Mouse (Mus musculus): ENCODE measurements around the gene Lct. TPM values are rescaled to one million over a fixed set of nuclear protein-coding genes. Genes with fewer than 3 reads are reported as not detected.
"Not testable (repeated sequence)": the region's sequence is repeated elsewhere in the genome, so short reads cannot be mapped to it uniquely, and the experiment has no call there.

Gene Lct
- polyA plus RNA-seq, 1 experiment from 2014 or later, result 0.37 TPM

DNA sequence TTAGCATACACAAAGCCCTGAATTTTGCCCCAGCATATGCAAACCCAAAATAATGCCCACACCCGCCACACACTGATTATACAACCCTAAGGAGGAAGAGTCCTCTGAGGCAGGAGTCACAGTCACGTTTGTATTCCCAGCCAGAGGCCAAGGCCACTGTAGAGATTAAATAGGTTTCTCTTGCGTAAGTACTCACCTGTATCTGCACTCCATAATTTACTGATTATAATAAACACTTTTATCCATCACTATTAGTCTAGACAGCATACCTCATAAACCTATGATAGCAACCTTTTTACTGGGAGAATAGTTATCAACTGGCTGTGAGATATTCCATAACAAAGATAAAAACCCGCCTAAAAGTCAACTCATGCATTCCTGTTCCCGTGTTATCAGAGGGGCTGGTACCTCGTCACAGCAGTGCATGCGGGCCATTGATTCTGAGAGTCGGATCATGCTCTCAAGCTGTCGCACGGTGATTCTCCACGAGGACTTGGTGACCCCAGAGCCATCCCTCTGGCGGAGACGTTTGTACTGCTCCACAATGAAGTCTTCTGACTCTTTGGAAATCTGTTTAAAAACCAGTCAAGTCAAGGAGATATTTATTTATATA, 9.7 kb upstream of the Lct start:
- no peak for ATAC-seq (ENCODE audit: low FRiP score)

DNA sequence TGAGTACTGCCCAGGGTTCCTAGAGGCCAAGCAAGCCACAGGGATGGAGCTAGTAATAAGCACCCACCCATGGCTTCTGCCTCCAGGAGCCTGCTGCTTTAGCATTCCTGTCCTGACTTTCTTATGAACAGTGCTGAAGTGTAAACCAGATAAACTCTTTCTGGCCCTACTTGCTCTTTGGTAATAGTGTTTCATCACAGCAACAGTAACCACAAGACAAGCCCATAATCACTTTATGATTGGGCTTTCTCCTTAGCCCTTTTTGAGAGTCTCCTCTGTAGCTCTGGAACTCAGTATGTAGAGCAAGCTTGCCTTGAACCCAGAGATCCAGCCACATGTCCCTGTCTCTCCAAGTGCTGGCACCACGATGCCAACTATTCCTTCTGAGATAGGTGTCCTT, 2.2 kb upstream of the Lct start:
- H3K9ac ChIP-seq, result no peak overlapping the region
- no peaks in the 10 kb centered on the region for H3K4me1 ChIP-seq
- H3K4me3 ChIP-seq, result no peak overlapping the region
- no peak for ATAC-seq (ENCODE audit: low FRiP score)
- no peaks in the 10 kb centered on the region for H3K27me3 ChIP-seq
- WGBS, result 88% methylated on average over 1 of the region's 1 CpGs
- no peaks in the 10 kb centered on the region for H3K9me3 ChIP-seq (replicated peaks)
- peaks cover 66% of the 10 kb centered on the region for H3K36me3 ChIP-seq
- no peak overlapping the region for H3K4me2 ChIP-seq (replicated peaks)
- no peak overlapping the region for H3K27ac ChIP-seq

More for the DNA sequence above, 9.7 kb upstream of the Lct start:
- no peaks in the 10 kb centered on the region for H3K27me3 ChIP-seq
- no peak overlapping the region for H3K9ac ChIP-seq
- H3K27ac ChIP-seq, result no peak overlapping the region
- no peaks in the 10 kb centered on the region for H3K4me1 ChIP-seq
- no peak overlapping the region for H3K4me2 ChIP-seq (replicated peaks)
- peaks cover 75% of the 10 kb centered on the region for H3K36me3 ChIP-seq
- H3K9me3 ChIP-seq (replicated peaks), result no peaks in the 10 kb centered on the region
- WGBS, result 91% methylated on average over 13 of the region's 13 CpGs
- H3K4me3 ChIP-seq, result no peak overlapping the region

DNA sequence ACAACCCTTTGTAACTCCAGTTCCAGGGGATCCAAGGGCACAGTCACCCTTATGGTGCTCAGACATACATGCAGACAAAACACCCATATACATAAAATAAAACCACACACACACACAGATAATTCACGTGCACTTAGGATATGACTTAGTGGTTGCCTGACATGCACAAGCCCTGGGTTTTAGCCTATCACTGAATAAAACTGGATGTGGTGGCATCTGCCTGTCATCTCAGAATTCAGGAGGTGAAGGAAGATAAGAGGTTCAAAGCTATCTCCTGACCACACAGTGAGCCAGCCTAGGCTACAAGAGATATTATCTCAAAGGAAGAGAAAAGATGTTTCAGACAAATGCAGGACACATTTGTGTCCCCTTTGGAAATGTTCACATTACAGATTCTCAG, 953 bp downstream of the Lct start:
- Histone ChIP-seq H3K4me3 (no peak overlapping the region), H3K4me2 (replicated peaks) (no peak overlapping the region), H3K27me3 (no peaks in the 10 kb centered on the region), H3K27ac (no peak overlapping the region), H3K9ac (no peak overlapping the region), H3K4me1 (no peaks in the 10 kb centered on the region), H3K9me3 (replicated peaks) (no peaks in the 10 kb centered on the region), H3K36me3 (peaks cover 42% of the 10 kb centered on the region)
- no peak for ATAC-seq (ENCODE audit: low FRiP score)
- 100% methylated on average over 1 of the region's 1 CpGs for WGBS

DNA sequence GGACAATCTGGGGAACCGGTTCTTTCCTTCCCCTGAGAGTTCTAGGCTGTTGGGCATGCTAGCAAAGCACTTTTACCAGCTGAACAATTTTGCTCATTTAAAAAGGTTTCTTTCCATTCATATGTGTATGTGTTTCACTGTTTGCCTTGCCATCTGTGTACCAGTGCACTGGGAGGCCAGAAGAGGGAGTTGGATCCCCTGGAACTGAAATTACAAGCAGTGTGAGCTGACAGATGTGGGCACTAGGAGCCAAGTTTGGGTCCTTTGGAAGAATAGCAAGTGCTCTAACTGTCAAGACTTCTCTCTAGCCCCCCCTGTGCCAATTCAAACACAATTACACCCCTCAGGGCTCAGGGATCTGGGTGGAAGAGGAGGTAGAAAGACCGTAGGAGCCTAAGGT, 3.3 kb downstream of the Lct start:
- Histone ChIP-seq H3K27ac (no peak overlapping the region), H3K4me1 (no peaks in the 10 kb centered on the region), H3K27me3 (no peaks in the 10 kb centered on the region), H3K36me3 (peaks cover 22% of the 10 kb centered on the region; the same call in 1 of the 2 replicates), H3K4me2 (replicated peaks) (no peak overlapping the region), H3K9ac (no peak overlapping the region), H3K4me3 (no peak overlapping the region), H3K9me3 (replicated peaks) (no peaks in the 10 kb centered on the region)
- no peak for ATAC-seq (ENCODE audit: low FRiP score)
- whole genome bisulfite sequencing, result 82% methylated on average over 2 of the region's 2 CpGs

DNA sequence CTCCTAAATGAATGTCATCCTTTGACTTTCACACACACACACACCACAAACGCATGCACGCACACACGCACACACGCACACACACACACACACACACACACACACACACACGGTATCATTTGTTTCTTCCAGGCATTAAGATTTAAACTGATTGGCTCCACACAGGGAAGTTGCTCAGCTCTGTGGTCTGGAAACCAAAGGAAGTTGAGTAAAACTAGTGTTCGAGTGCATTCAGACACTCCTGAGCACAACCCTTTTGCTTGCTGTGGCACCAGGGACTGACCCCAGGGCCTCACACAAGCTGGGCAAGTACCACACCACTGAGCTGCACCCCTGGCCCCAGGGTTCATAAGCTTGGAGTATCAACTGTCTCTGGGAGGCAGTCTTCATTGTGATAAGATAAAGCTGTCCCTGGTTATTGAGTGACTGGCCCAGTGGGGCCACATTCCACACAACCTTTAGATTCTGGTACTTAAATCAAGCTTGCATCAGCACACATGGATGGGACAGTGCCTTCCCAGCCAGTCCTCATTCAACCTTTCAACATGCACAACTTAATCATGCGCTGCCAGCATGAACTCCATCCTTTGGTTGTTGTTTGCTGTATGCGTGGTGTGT, 5.0 kb downstream of the Lct start:
- Histone ChIP-seq H3K4me2 (replicated peaks) (no peak overlapping the region), H3K9me3 (replicated peaks) (no peaks in the 10 kb centered on the region), H3K27me3 (no peaks in the 10 kb centered on the region), H3K4me1 (no peaks in the 10 kb centered on the region), H3K9ac (no peak overlapping the region), H3K36me3 (peaks cover 21% of the 10 kb centered on the region; the same call in 1 of the 2 replicates), H3K4me3 (no peak overlapping the region), H3K27ac (no peak overlapping the region)
- 88% methylated on average over 8 of the region's 8 CpGs for WGBS
- no peak for ATAC-seq (ENCODE audit: low FRiP score)

DNA sequence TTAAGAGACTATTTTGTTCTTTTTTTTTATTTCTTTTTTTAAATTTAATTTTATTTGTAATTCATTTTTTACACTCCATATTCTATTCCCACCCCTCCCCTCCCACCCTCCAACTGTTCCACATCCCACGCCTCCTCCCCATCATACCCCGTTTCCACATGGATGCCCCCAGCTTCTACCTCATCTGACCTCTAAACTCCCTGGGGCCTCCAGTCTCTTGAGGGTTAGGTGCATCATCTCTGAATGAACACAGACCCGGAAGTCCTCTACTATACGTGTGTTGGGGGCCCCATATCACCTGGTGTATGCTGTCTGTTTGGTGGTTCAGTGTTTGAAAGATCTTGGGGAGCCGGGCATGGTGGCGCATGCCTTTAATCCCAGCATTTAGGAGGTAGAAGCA, 8.9 kb downstream of the Lct start:
- H3K4me1 ChIP-seq; H3K27ac ChIP-seq; H3K27me3 ChIP-seq; H3K4me2 ChIP-seq (replicated peaks); H3K36me3 ChIP-seq; H3K4me3 ChIP-seq; H3K9me3 ChIP-seq (replicated peaks); ATAC-seq (ENCODE audit: low FRiP score); H3K9ac ChIP-seq: not testable (repeated sequence)
- WGBS, result 88% methylated on average over 6 of the region's 6 CpGs

DNA sequence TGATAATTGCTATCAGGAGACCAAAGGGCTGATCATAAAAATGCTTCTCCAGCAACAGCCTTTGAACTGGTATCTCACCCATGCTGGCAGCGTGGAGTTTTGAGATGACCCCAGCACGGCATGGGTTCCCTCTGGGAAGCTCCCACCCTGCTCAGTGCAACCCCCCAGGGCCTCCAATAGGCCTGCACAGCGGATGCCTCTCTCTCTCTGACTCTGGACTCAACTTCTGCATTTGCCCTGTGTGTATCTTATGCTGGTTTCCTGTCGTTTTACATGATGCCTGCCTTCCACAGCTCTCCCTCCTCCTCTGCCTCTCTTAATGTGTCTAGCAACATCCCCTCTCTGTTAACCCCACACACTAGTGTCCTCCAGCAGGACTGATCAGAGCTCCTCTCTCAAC, 13.5 kb downstream of the Lct start:
- Histone ChIP-seq H3K4me1 (no peaks in the 10 kb centered on the region), H3K4me3 (no peak overlapping the region), H3K36me3 (no peaks in the 10 kb centered on the region), H3K4me2 (replicated peaks) (no peak overlapping the region), H3K27ac (no peak overlapping the region), H3K9me3 (replicated peaks) (no peaks in the 10 kb centered on the region), H3K9ac (no peak overlapping the region), H3K27me3 (no peaks in the 10 kb centered on the region)
- ATAC-seq (ENCODE audit: low FRiP score), result no peak
- WGBS, result 82% methylated on average over 4 of the region's 4 CpGs

DNA sequence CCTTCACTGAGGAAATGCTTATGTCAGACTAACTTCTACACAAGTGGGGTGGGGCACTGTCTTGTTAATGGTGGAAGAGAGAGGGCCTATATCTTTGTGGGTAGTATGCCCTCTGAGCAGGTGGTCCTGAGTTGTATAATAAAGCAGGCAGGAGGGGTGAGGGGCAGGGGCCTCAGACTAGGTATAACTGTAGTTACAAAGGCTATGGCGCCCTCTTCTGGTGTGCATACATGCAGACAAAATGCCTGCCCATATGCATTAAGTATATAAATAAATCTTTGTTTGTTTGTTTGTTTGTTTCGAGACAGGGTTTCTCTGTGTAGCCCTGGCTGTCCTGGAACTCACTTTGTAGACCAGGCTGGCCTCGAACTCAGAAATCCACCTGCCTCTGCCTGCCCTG, 19.1 kb downstream of the Lct start:
- no peaks in the 10 kb centered on the region for H3K27me3 ChIP-seq
- no peak overlapping the region for H3K4me3 ChIP-seq
- no peak overlapping the region for H3K27ac ChIP-seq
- 77% methylated on average over 3 of the region's 3 CpGs for WGBS
- no peak overlapping the region for H3K9ac ChIP-seq
- no peaks in the 10 kb centered on the region for H3K9me3 ChIP-seq (replicated peaks)
- no peak overlapping the region for H3K4me2 ChIP-seq (replicated peaks)
- H3K4me1 ChIP-seq, result no peaks in the 10 kb centered on the region
- no peaks in the 10 kb centered on the region for H3K36me3 ChIP-seq
- ATAC-seq (ENCODE audit: low FRiP score), result no peak

DNA sequence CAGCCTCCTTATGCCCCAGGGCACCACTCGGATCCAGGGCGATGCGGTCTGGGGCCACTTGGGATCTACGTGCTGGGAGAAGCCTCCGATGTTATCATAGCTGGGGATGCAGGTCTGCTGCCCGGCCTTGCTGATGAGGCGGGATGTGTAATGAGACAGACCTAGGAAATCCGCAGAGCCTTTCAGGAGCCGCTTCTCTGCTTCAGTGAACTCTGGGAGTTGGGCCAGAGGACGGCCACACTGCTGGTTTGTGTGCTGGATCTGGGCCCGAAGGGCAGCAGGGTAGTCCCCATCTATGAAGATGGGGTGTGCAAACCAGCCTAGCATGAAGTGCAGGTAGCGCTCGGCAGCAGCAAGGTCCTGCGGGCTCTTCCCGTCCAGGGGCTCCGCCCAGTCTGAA, 24.2 kb downstream of the Lct start:
- H3K4me1 ChIP-seq, result no peaks in the 10 kb centered on the region
- H3K36me3 ChIP-seq, result no peaks in the 10 kb centered on the region
- no peaks in the 10 kb centered on the region for H3K27me3 ChIP-seq
- 86% methylated on average over 16 of the region's 16 CpGs for WGBS
- H3K9ac ChIP-seq, result no peak overlapping the region
- H3K27ac ChIP-seq, result no peak overlapping the region
- H3K4me2 ChIP-seq (replicated peaks), result no peak overlapping the region
- ATAC-seq (ENCODE audit: low FRiP score), result no peak
- no peak overlapping the region for H3K4me3 ChIP-seq
- H3K9me3 ChIP-seq (replicated peaks), result no peaks in the 10 kb centered on the region; the same call in 1 of the 2 replicates

DNA sequence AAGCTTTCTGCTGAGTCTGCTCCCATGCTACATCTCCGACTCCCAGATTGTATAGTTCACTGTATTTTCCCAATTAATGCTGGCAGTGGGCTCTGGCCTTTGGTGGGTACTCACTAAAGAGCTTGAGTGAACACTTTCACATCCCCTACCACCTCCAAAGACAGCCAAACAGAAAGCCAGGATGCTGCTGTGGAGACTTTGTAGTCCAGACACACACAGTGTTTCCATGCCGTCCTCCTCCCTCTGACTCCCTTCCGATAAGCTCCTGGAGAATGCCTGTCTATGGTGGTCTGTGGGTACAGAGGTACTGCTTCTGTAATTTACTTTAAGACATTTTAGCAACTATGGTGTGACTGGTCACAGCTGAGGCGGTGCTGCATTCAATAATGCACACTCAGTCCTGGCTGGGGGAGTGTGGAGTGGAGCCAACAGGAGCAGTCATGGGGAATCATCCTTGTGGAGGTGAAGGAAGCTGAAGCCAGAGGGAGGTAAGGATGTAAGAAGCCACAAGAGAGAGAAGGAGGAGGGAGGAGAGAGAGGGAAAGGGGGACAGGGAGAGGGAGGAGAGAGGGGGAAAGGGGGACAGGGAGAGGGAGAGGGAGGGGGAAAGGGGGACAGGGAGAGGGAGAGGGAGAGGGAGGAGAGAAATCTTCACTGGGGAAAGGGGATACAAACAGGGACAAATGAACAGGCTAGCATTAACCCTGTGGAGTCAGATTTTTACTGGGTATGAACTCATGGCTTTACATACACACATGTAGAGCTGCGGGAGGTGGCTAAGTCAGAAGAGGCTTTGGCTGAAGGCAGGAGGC, 32.2 kb downstream of the Lct start:
- Histone ChIP-seq H3K4me3 (no peak overlapping the region), H3K4me1 (no peaks in the 10 kb centered on the region), H3K27me3 (no peaks in the 10 kb centered on the region), H3K36me3 (no peaks in the 10 kb centered on the region), H3K9ac (no peak overlapping the region), H3K27ac (no peak overlapping the region; the same call in 1 of the 2 replicates), H3K4me2 (replicated peaks) (no peak overlapping the region), H3K9me3 (replicated peaks) (no peaks in the 10 kb centered on the region)
- ATAC-seq (ENCODE audit: low FRiP score), result no peak
- WGBS, result 79% methylated on average over 5 of the region's 5 CpGs

DNA sequence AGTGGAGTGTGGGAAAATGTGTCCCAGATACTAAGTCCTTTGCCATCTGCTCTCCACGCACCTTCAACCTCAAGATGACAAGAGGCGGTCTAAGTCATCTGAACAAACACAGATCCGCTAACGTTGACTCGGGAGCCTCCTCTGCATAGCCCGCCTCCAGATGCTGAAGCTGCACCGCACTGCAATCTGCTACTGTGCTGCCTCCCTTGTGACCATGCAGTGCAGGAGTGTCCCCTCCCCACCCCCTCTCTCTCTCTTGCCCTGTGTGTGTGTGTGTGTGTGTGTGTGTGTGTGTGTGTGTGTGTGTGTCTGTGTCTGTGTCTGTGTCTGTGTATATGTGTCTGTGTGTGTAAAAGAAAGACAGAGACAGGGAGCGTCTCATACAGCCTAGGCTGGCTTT, 32.8 kb downstream of the Lct start:
- H3K4me1 ChIP-seq, result no peaks in the 10 kb centered on the region
- 67% methylated on average over 8 of the region's 8 CpGs for whole genome bisulfite sequencing
- no peak overlapping the region for H3K9ac ChIP-seq
- H3K27ac ChIP-seq, result no peak overlapping the region
- no peak overlapping the region for H3K4me3 ChIP-seq
- H3K36me3 ChIP-seq, result no peaks in the 10 kb centered on the region
- H3K27me3 ChIP-seq, result no peaks in the 10 kb centered on the region
- no peak overlapping the region for H3K4me2 ChIP-seq (replicated peaks)
- ATAC-seq (ENCODE audit: low FRiP score), result no peak
- H3K9me3 ChIP-seq (replicated peaks), result no peaks in the 10 kb centered on the region

DNA sequence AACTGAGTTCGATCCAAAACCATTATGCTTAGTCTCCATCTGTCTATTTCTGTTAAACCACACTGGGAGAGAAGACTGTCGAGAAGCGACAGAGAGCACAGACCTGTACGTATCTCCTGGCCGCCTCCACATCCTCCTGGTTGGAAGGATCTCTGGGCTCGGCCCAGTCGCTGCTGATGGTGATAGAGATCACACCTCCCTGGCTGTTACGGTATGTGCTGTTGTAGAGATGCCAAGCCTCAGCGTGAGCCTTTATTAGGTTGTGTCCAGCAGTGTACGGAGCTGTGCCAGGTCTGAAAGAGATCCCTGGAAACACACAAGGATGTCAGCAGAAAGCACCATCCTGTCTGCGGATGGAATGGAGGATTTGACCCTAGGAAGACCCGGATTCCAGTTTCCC, 34.6 kb downstream of the Lct start:
- H3K4me2 ChIP-seq (replicated peaks), result no peak overlapping the region
- H3K9me3 ChIP-seq (replicated peaks), result no peaks in the 10 kb centered on the region
- no peak overlapping the region for H3K9ac ChIP-seq
- no peak overlapping the region for H3K4me3 ChIP-seq
- no peaks in the 10 kb centered on the region for H3K36me3 ChIP-seq
- no peaks in the 10 kb centered on the region for H3K27me3 ChIP-seq
- 93% methylated on average over 12 of the region's 12 CpGs for WGBS
- ATAC-seq (ENCODE audit: low FRiP score), result no peak
- H3K4me1 ChIP-seq, result no peaks in the 10 kb centered on the region
- no peak overlapping the region for H3K27ac ChIP-seq

DNA sequence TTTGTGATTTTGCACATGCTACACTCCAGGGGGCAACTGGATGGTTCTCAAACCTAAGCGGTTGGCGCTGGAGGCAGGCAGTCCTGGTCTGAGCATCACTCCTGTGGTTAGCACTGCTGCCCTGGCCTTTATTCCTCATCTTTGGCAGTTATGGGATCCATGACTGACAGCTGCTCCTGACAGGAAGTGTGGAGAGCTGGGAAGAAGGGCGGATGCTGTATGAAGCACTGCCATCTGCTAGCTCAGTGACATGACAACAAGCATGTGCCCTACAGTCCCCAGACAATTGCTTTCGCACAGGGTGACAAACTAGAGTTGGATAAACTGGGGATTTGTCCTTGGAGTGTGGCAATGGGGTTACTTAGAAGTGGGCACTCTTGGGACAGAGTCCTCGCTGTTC, 37.8 kb downstream of the Lct start:
- Histone ChIP-seq H3K36me3 (no peaks in the 10 kb centered on the region), H3K9me3 (replicated peaks) (no peaks in the 10 kb centered on the region), H3K27me3 (no peaks in the 10 kb centered on the region), H3K4me2 (replicated peaks) (no peak overlapping the region), H3K9ac (no peak overlapping the region), H3K27ac (no peak overlapping the region), H3K4me3 (no peak overlapping the region), H3K4me1 (no peaks in the 10 kb centered on the region)
- WGBS, result 87% methylated on average over 5 of the region's 5 CpGs
- ATAC-seq (ENCODE audit: low FRiP score), result no peak

Data from hindbrain, embryonic 12.5 days (tissue).